Mouse (Mus musculus): ENCODE measurements at regions not wholly inside any gene's neighbourhood (a gene's known extent, or its start where the extent isn't known, plus 50 kb on each side); places are given as distances from the start of the nearest gene placed in this dataset. TPM values are rescaled to one million over a fixed set of nuclear protein-coding genes. Genes with fewer than 3 reads are reported as not detected.

GRCm38 (mm10) chr12:109397175-109398058 is 55.2 kb upstream of the Dlk1 start:
- 52% methylated on average over 11 of the region's 12 CpGs for WGBS
- no peak overlapping the region for H3K4me3 ChIP-seq (replicated peaks)
- peak overlapping the region; percentile 32 for H3K27ac ChIP-seq
- H3K4me2 ChIP-seq = no peak overlapping the region
- no peaks in the 10 kb centered on the region for H3K27me3 ChIP-seq (replicated peaks)
- H3K9ac ChIP-seq = no peak overlapping the region
- H3K36me3 ChIP-seq = no peaks in the 10 kb centered on the region
- H3K4me1 ChIP-seq = peaks cover 48% of the 10 kb centered on the region
- ATAC-seq (ENCODE audit: insufficient read depth, low FRiP score, low read depth) = no peak
- no peaks in the 10 kb centered on the region for H3K9me3 ChIP-seq

GRCm38 (mm10) chr12:109398473-109398872 is 54.1 kb upstream of the Dlk1 start:
- Histone ChIP-seq H3K4me2 (no peak overlapping the region), H3K27ac (peak overlapping the region; percentile 87), H3K36me3 (no peaks in the 10 kb centered on the region), H3K4me3 (replicated peaks) (no peak overlapping the region), H3K9ac (no peak overlapping the region), H3K9me3 (no peaks in the 10 kb centered on the region), H3K27me3 (replicated peaks) (no peaks in the 10 kb centered on the region), H3K4me1 (peaks cover 58% of the 10 kb centered on the region)
- ATAC-seq (ENCODE audit: insufficient read depth, low FRiP score, low read depth) = no peak
- 73% methylated on average over 7 of the region's 7 CpGs for WGBS

GRCm38 (mm10) chr12:109398951-109399350 is 53.7 kb upstream of the Dlk1 start:
- no peaks in the 10 kb centered on the region for H3K9me3 ChIP-seq
- ATAC-seq (ENCODE audit: insufficient read depth, low FRiP score, low read depth) = no peak
- H3K9ac ChIP-seq = no peak overlapping the region
- peak overlapping the region; percentile 87 for H3K27ac ChIP-seq
- 18% methylated on average over 6 of the region's 6 CpGs for WGBS
- peaks cover 60% of the 10 kb centered on the region for H3K4me1 ChIP-seq
- H3K27me3 ChIP-seq (replicated peaks) = no peaks in the 10 kb centered on the region
- H3K4me2 ChIP-seq = no peak overlapping the region
- no peaks in the 10 kb centered on the region for H3K36me3 ChIP-seq
- H3K4me3 ChIP-seq (replicated peaks) = no peak overlapping the region

- Histone ChIP-seq H3K9me3 (no peaks in the 10 kb centered on the region), H3K4me3 (replicated peaks) (no peak overlapping the region), H3K4me2 (peak overlapping the region; percentile 30), H3K4me1 (peaks cover 61% of the 10 kb centered on the region), H3K9ac (no peak overlapping the region), H3K36me3 (no peaks in the 10 kb centered on the region), H3K27ac (peak overlapping the region; percentile 87), H3K27me3 (replicated peaks) (no peaks in the 10 kb centered on the region)
- no peak for ATAC-seq (ENCODE audit: insufficient read depth, low FRiP score, low read depth)
- 15% methylated on average over 22 of the region's 22 CpGs for WGBS
Observed at GRCm38 (mm10) chr12:109399591-109399990, 53.0 kb upstream of the Dlk1 start.

GRCm38 (mm10) chr12:109400041-109400440 is 52.6 kb upstream of the Dlk1 start:
- Histone ChIP-seq H3K27ac (peak overlapping the region; percentile 87; the same call in 1 of the 2 replicates), H3K4me3 (replicated peaks) (no peak overlapping the region), H3K9ac (no peak overlapping the region), H3K9me3 (no peaks in the 10 kb centered on the region), H3K36me3 (no peaks in the 10 kb centered on the region), H3K27me3 (replicated peaks) (no peaks in the 10 kb centered on the region), H3K4me1 (peaks cover 65% of the 10 kb centered on the region), H3K4me2 (peak overlapping the region; percentile 30; the same call in 1 of the 2 replicates)
- WGBS = 74% methylated on average over 7 of the region's 7 CpGs
- no peak for ATAC-seq (ENCODE audit: insufficient read depth, low FRiP score, low read depth)

- H3K4me3 ChIP-seq (replicated peaks) = no peak overlapping the region
- H3K4me1 ChIP-seq = peaks cover 71% of the 10 kb centered on the region
- WGBS = 37% methylated on average over 15 of the region's 15 CpGs
- no peak overlapping the region for H3K4me2 ChIP-seq
- peak overlapping the region; percentile 87 for H3K27ac ChIP-seq
- H3K9ac ChIP-seq = no peak overlapping the region
- no peaks in the 10 kb centered on the region for H3K27me3 ChIP-seq (replicated peaks)
- no peak for ATAC-seq (ENCODE audit: insufficient read depth, low FRiP score, low read depth)
- H3K36me3 ChIP-seq = no peaks in the 10 kb centered on the region
- H3K9me3 ChIP-seq = no peaks in the 10 kb centered on the region
Observed at GRCm38 (mm10) chr12:109400936-109401586, 51.6 kb upstream of the Dlk1 start.

GRCm38 (mm10) chr12:109401696-109402095 is 50.9 kb upstream of the Dlk1 start:
- no peaks in the 10 kb centered on the region for H3K36me3 ChIP-seq
- no peak overlapping the region for H3K4me3 ChIP-seq (replicated peaks)
- peak overlapping the region; percentile 87 for H3K27ac ChIP-seq
- 53% methylated on average over 6 of the region's 6 CpGs for WGBS
- no peaks in the 10 kb centered on the region for H3K27me3 ChIP-seq (replicated peaks)
- no peaks in the 10 kb centered on the region for H3K9me3 ChIP-seq
- no peak overlapping the region for H3K9ac ChIP-seq
- ATAC-seq (ENCODE audit: insufficient read depth, low FRiP score, low read depth) = no peak
- no peak overlapping the region for H3K4me2 ChIP-seq
- peaks cover 72% of the 10 kb centered on the region for H3K4me1 ChIP-seq

GRCm38 (mm10) chr12:109402226-109402625 is 50.4 kb upstream of the Dlk1 start:
- H3K36me3 ChIP-seq = no peaks in the 10 kb centered on the region
- peaks cover 69% of the 10 kb centered on the region for H3K4me1 ChIP-seq
- H3K4me2 ChIP-seq = no peak overlapping the region; the same call in 1 of the 2 replicates
- no peak overlapping the region for H3K4me3 ChIP-seq (replicated peaks)
- WGBS = 8% methylated on average over 9 of the region's 9 CpGs
- H3K9me3 ChIP-seq = no peaks in the 10 kb centered on the region
- H3K27ac ChIP-seq = peak overlapping the region; percentile 87
- H3K27me3 ChIP-seq (replicated peaks) = no peaks in the 10 kb centered on the region
- ATAC-seq (ENCODE audit: insufficient read depth, low FRiP score, low read depth) = peak; percentile 92
- H3K9ac ChIP-seq = no peak overlapping the region

Small RNAs in the stretch of these regions (microRNA-seq; reads per million reads assigned to microRNA genes)
- gene Gm22234 = not detected
- not detected for gene Gm25297

Measured in stomach, embryonic 15.5 days (tissue).